Mouse (Mus musculus): ENCODE data around the gene Pde4a. TPM values are rescaled to one million over a fixed set of nuclear protein-coding genes. Genes with fewer than 3 reads are reported as not detected.
A peak's percentile ranks its signal among the peaks of the same experiment; 100 is the strongest.

Pde4a gene
- total RNA-seq, 2 experiments from 2014 or later = 45.0 to 52.4 TPM

DNA sequence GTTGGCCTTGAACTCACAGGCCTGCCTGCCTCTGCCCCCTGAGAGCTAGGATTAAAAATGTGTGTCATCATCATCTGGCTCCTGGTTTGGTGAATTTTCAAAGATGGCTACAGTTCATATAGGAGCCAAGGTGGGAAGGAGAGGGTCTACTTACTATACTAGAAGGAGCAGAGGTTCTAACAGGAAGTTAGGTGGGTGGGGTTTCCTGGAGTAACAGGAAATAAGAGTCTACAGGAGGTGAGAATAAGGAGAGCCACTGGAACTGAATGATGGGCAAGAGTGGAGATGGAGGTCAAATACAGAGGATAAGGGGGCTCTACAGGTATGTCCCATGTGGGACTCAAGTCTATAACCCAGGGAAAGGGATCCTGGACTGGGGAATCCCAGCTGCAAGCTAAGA, 17.1 kb upstream of the Pde4a start:
- DNase-seq (ENCODE audit: low spot score) = no peak

DNA sequence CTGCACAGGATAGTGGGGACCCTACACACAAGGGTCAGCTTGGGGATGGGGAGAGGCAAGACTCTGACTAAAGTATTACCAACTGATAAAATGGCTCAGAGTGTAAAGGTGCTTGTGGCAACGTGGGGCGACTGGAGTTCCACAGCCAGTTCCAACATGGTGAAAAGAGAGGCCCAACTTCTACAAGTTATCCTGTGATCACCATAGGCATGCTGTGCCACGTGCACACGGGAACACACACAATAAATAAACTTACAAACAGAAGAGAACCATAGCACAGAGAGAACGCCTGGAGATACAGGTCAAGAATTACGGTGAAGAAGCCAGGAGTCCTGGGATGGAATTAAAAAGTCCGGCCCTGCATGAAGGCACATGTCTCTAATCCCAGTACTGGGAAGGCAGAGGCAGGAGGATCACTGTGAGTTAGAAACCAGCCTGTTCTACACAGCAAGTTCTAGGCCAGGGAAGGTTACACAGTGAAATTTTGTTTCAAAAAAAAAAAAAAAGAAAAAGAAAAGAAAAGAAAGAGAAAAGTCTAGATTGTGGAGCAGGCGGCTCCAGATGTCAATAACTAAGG, 16.3 kb upstream of the Pde4a start:
- DNase-seq (ENCODE audit: low spot score) = no peak

DNA sequence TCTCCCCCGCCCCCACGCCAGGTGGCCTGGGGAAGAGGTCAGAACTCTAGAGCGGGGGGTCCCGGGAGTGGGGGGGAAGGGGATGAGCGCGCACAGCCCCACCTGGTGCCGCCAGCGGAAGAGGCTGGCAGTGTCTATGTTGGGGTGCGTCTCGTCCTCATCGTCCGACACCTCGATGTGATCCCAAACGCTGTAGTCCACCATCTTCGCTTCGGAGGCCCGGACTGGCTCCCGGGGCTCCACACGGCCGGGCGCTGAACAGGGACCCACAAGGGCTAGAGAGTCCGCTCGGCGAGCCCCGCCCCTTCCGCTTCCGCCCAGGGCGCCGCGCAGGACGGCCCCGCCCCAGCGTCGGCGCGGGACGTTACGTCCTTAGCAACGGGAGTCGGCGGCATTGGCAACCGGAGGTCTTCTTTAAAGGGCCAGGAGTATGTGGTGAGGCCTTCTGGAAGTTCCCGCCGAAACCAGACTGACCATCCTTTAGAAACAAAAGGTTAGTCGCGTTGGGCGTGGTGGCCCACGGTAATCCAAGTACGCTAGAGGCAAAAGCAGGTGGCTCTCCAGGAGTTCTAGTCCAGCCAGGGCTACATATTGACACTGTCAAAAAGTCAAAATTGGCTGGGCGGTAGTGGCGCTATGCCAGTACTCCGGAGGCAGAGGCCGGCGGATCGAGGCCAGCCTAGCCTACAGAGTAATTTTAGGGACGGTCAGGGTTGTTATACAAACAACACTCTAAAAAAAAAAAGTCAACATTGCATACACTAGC, 15.7 kb upstream of the Pde4a start, which contains the start of gene Cdc37:
TSS of gene Cdc37 (minus strand) at position 329 of the 766 bp plus-strand sequence.
- peak; percentile 93 for DNase-seq (ENCODE audit: low spot score)

DNA sequence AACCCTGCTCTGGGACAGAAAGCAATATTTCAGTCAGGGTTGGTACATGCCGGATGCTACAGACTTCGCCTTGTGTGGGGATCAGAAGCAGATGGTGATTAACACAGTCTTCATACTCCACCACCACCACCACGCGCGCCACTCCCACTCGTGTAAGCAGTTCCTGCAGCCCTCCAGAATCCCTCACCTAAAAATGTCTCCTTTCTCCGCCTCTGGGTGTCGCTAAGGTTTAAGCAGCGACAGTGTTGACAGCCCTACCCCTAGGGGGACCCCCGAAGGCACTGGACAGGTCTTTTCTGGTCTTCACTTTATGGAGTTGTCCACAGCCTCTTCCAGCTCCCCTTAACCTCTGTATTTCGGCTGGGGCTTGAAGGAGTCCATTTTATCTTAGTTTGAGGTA, 12.8 kb upstream of the Pde4a start:
- no peak for DNase-seq (ENCODE audit: low spot score)

DNA sequence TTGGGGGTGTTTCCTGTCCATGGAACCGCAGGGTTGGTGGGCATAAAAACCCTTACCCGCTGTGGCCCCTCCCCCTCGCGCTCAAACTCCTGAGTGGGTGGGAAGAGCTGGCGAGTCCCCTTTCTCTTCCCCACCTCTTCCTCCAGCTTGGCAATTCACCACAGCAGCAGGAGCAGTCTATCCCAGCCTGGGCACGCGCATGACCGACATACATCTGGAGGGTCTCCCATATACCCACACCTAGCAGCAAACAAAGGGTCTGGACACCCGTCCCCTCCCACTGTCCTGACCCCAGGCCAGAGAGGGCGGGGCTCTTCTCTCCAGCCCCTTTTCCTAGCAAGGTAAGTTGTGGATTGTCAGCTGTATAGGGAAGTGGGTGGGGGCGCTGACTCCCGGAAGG, 12.2 kb upstream of the Pde4a start:
- no peak for DNase-seq (ENCODE audit: low spot score)

DNA sequence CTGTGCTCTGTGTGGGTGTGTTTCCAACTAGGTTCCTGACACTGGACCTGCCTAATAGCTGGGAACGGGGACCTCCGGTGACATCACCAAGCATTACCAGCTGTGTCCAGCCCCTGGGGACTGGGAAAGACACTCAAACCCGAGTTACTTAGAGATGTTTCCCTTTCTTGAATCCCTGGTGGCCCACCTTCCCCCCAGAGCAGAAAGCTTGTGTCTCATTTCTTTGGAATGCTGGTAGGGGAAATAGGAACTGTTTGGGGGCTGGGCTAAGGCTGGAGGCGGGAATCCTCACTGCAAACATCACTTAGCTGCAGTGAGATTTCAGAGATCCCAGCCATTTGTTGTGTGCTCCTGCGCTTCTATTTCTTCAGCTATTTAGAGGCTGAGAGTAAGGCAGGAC, 11.7 kb upstream of the Pde4a start:
- no peak for DNase-seq (ENCODE audit: low spot score)

DNA sequence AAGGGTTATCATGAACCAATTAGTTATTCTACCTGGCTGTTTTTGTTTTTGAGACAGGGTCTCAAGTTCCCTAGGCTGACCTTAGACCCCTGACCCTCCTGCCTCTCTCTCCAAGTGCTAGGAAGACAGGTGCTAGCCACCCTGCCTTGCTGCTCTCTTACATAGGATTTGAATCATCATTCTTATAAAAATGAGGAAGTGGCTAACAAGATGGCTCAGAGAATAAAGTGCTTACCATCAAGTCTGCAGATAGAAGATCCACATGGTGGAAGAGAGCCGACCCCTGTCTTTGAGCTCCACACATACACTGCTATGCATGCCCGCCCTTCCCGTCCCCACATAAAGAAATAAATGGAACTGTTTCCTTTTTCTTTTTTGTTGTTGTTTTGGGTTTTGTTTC, 10.7 kb upstream of the Pde4a start:
- DNase-seq (ENCODE audit: low spot score) = no peak

DNA sequence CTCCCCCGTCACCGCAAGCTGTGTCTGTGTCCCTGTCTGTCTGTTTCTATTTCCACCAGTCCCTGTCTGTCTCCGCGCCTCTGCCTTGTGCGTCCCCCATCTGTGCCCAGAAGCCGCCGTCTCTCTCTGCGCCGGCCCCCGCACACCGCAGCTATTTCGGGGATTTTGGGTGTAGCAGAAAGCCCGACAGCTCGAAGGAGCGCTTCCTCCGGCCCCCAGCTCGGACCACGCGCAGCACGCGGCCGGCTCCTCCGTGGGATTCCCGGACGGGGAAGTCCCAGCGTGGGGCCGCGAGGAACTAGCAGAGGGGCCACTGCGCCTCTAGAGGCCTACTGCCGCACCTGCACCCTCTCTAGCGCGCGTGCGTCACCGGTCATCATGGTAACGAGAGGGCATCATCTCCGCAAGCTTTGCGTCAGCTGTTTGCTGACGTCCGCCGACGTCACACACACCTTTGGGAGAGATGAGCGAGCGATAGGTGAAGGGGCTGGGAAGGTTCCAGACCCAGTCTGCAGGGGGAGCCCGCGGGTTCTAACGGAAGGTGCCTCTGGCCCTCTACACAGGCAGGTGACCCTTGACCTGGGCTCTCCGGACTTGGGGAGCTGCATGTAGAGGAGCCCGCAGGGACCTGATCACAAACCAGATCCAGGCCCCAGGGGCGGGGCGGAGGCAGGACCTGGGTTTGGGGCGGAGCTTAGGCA, 4.2 kb upstream of the Pde4a start:
- DNase-seq (ENCODE audit: low spot score) = peak; percentile 83

DNA sequence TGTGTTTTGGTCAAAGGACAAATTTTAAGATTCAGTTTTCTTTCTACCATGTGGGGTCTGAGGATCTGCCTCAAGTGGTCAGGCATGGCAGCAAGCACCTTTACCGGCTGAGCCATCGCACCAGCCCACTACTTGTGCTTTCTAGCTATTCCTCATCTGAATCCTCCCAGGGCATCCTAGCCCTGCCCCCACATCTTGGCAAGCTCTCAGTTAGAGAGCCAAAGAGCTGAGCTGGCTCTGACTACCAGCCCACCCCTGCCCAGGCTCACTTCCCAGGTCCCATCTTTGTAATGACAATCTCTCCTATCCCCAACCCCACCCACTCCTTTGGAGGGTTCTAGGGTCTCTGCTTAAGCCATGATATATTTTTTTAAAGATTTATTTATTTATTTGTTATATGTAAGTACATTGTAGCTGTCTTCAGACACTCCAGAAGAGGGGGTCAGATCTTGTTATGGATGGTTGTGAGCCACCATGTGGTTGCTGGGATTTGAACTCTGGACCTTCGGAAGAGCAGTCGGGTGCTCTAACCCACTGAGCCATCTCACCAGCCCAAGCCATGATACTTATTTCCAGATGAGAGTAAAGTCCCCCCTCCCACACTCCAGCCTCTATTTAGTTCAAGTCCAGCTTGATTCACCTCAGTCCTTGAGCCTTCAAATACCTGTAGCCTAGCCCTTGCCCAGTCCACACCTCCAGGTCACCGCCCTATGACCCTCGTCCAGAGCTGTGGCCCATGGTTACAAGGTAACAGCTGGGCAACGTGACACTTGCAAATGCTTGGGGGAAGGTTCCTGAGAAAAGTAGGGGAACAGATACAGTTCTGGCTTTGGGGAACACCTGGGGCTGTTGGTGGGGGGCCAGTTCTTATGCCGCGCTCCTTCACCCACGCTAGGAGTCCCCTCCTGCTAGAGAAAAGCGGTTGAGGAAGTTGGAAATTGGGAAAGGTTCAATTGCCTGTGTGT, 2.1 kb upstream of the Pde4a start:
- no peak for DNase-seq (ENCODE audit: low spot score)

DNA sequence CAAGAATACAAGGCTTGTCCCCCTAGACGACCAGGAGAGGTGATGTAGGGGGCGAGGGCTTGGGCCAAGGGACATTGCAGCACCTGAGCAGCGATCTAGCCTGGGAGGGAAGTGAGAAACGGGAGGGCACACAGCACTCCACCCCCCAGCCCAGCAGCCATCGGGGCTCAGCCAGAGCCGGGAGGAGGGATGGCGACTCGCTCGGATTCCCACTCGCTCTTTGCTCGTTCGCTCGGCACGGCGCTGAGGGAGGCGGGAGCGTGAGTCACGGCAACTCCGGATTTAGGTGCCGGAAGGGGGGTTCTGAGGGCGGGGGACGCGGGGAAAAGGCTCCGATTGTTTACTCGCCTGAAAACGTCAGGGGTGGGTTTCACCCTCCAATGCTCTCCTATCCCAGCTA, 1.4 kb upstream of the Pde4a start:
- DNase-seq (ENCODE audit: low spot score) = no peak

DNA sequence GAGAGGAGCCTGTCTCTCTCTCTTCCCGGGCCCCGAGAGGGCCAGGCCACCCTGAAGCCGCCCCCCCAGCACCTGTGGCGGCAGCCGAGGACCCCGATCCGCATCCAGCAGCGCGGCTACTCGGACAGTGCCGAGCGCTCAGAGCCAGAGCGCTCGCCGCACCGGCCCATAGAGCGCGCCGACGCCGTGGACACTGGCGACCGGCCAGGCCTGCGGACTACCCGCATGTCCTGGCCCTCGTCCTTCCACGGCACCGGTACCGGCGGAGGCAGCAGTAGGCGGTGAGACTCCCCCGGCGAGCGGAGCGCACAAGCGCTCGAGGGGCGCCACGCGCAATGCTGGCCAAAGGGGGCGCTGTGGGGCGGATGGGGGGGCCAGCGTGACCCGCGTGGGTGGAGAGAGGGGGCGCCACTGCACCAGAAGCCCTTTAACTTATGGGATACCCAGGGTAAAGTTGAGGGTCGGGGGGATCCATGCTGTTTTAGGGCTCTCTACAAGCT, 488 bp downstream of the Pde4a start:
- no peak for DNase-seq (ENCODE audit: low spot score)

DNA sequence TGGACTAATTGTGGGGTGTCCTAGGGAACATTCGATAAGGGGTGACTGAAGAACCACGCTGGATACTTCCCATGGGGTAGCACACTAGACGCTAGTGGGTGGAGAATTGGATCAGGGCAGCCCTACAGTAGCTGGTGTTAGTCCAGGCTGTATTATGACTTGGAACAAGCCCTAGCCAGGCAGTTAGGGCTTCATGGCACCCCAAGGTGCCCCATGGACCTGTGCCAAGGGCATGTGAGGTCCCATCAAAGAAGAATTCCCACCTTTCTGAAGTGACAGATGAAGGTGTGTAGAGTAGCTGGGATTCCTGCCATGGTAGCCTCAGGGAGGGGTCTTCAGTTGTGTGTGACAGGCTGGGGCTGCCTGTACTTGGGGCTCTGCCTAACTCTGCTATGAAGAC, 1.0 kb downstream of the Pde4a start:
- no peak for DNase-seq (ENCODE audit: low spot score)

DNA sequence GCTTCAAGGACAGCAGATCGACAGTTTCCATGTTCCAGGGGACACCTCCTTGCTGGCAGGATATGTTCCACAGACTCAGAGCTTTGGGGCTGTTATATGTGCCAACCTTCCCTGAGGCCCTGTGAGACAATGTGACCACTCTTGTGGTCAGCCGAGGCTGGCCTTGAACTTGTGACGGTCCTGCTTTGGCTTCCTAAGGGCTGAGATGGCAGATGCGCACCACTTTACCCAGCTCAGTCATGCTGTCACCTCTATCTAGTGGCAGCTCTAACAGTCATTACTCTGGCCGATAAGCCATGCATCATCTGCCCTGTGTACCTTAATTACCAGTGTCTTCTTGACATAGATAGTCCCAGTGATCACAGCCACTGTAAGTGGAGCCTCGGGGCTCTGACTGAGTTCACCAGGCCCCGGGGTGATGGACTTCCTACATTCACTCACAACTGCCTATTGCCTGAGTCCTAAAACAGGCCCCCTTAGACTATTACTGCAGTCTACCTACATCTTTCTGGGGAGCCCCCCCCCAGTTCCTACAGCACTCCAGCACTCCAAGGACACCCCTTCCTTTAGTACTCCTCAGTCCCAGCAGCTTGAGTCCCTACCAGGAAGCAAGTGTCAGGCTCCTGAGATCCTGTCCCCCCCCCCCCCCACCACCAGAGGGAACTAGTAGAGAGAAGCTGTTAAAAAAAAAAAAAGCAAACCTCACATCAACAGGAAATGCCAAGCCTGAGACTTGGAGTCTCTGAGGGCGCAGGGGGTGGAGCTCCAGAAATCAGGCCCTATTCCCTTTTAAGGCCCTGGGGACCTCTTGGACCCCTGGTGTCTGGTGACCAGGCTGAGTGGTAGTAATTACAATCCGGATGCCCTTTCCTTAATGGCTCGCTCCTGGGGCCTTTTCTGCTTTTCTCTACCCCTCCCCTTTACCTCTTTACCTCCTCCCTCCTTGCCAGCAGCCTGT, 1.9 kb downstream of the Pde4a start:
- no peak for DNase-seq (ENCODE audit: low spot score)

DNA sequence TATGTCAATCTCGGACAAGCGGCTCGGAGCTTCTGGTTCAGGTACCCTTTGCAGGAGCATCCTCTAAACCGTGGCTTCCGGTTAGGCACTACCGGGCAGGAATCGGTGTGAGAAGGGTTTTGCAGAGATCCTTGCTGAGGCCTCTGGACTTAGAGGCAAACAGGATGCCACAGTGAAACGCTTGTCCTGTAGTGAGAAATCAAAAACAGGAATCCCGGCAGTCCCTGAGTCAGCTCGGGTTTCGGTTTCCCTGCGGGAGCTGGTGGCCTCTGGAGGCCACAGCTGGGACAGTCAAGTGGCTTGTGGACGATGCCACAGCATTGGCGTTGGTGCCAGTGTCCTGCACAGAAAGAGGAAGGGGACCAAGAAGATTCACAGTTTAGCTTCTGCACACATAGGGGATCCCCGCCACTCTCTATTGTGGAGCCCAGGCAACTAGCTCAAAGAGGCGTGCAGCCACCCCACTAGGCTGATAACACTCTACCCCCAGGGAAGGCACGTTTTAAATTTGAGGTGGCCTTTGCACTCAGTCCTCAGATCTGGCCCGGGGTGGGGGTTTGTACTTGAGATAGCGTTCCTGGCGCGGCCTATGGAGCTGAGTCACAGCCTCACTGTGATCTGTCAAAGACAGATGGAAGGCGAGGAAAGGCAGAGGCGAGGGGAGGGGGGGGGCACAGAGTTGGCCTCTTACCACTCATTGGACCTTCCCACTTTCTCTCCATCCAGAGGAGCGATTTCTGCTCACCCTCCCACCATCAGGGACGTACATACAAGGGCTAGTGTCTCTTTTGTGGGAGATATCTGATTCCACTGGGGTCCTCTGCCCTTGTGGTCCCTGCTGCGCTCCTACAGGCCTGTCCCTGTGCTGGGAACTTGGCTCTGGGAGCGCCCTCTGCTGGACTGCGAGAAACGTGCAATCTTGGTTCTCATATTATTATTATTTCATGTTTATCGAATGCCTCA, 2.9 kb downstream of the Pde4a start:
- peak; percentile 77 for DNase-seq (ENCODE audit: low spot score)

DNA sequence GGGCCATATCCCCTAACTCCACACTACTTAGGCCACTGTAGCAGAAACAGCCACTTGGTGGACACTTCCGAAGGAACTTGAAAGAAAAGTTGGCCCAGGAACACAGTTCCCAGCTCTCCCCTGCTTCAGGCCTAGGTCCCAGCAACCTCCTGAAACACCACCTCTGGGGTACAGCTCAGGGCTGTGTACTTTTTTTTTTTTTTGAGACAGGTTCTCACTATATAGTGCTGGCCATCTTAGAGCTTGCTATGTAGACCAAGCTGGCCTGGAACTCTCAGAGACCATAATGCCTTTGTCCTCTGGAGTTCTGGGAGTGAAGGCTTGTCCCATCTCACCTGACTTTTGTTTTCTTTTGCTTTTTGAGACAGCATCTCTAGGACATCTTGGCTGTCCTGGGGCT, 3.6 kb downstream of the Pde4a start:
- DNase-seq (ENCODE audit: low spot score) = no peak

DNA sequence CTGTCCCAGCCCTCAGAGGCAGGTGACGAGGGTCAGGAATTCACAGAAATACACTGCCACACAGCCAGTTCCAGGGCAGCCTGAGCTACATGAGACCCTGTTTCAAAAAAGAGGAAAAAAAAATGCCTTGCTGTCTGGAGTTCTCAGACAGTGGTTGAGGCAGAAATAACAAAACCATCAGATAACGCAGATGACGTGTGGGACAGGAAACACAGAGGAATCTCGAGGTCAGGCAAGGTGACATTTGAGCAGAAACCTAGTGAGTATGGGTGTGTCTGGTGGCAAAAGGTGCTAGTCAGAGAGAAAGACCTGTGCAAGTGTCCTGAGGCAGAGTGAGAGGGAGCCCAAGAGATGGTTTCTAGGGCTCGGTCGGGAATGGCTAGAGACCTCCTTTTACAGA, 6.8 kb downstream of the Pde4a start:
- no peak for DNase-seq (ENCODE audit: low spot score)

DNA sequence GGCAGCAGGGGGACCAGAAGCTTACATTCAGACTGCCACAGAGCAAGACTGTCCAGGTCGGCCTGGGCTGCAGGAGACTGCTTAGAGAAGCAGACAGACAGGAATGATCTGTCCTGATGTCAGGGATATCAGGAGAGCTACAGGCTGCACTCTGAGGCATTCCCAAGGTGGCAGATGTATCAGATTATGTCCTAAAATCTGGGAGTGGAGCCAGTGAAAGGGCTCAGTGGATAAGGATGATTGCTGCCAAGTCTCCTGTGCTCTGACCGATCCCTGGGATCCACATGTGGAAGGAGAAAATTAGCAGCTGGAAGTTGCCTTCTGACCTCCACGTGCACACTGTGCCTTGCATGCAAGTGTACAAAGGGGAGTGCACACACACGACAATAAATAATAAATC, 14.9 kb downstream of the Pde4a start:
- DNase-seq (ENCODE audit: low spot score) = no peak

DNA sequence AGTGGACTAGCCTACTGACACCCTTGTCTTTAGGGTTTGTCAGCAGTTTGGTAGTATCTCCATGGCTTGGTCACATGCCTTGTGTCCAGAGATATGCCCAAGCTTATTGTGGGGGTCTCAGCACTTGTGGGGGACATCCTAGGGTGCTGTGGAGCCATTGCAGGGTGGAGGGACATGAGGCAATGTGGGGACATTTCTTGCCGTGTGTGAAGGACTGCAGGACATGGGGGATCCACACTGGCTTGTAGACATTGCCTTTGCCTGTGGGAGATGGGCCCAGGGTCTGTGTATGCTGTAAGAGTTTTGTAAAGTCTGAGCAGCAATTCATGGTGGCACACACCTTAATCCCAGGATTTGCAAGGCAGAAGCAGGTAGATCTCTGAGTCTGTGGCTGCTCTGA, 15.3 kb downstream of the Pde4a start:
- no peak for DNase-seq (ENCODE audit: low spot score)
